Comparison of ENCODE assay signal across 16 mouse cellular contexts in genomic region chr10:80177441-80178279, GRCm38 (mm10). TPM values are rescaled to one million over a fixed set of nuclear protein-coding genes. Genes with fewer than 3 reads are reported as not detected.
DNase-seq lines count a peak whose midpoint lies in the region; ATAC-seq lines count a peak whose summit lies in the region.
"Had no signal": no experiment of that assay in that cellular context is flagged by ENCODE, and none has a peak within 500 bp of the region (broad histone marks: within the 10 kb centered on the region; RNA-seq: fewer than 3 reads in every experiment).

No protein-coding gene starts in this region.

- DNase-seq in forebrain, embryonic 14.5 days (ENCODE audit: low spot score) = no peak
- DNase-seq in hindbrain, embryonic 14.5 days (ENCODE audit: low spot score) = no peak
- peak; percentile 48 for DNase-seq in NIH3T3 (ENCODE audit: low read depth)
- no peak for DNase-seq in left cerebral cortex, adult 9 months (ENCODE audit: low spot score in 2 of 2)
- no peak for DNase-seq in embryo, embryonic 9.5 days (ENCODE audit: extremely low spot score)
- DNase-seq: cerebellum, adult 2 months; gastrocnemius, postnatal 14 days; liver, embryonic 13.5 days; lung, postnatal 10 days had no signal

- H3K4me1 ChIP-seq in forebrain, embryonic 14.5 days (ENCODE audit: control insufficient read depth, insufficient read depth, low read length) = peaks cover 13% of the 10 kb centered on the region
- peaks cover 50% of the 10 kb centered on the region for H3K4me1 ChIP-seq in forebrain, embryonic 15.5 days
- peaks cover 57% of the 10 kb centered on the region for H3K4me1 ChIP-seq in hindbrain, embryonic 13.5 days (replicated peaks)
- peaks cover 27% of the 10 kb centered on the region for H3K4me1 ChIP-seq in hindbrain, embryonic 14.5 days (replicated peaks; ENCODE audit: control insufficient read depth, insufficient read depth, low read length)
- peaks cover 56% of the 10 kb centered on the region for H3K4me1 ChIP-seq in midbrain, embryonic 12.5 days

- no peak overlapping the region for H3K4me3 ChIP-seq in forebrain, embryonic 14.5 days (ENCODE audit: low read depth, low read length)
- no peak overlapping the region for H3K4me3 ChIP-seq in forebrain, embryonic 15.5 days
- H3K4me3 ChIP-seq in hindbrain, embryonic 13.5 days = no peak overlapping the region
- no peak overlapping the region for H3K4me3 ChIP-seq in hindbrain, embryonic 14.5 days (replicated peaks; ENCODE audit: low read length)
- H3K4me3 ChIP-seq in midbrain, embryonic 12.5 days = no peak overlapping the region
- H3K4me3 ChIP-seq: forebrain, embryonic 12.5 days; liver, embryonic 13.5 days; stomach, embryonic 15.5 days had no signal

- ATAC-seq in forebrain, embryonic 14.5 days = no peak
- no peak for ATAC-seq in forebrain, embryonic 15.5 days (replicated peaks)
- no peak for ATAC-seq in hindbrain, embryonic 13.5 days (ENCODE audit: low FRiP score)
- ATAC-seq in hindbrain, embryonic 14.5 days (ENCODE audit: low FRiP score) = no peak
- ATAC-seq in midbrain, embryonic 12.5 days (ENCODE audit: low FRiP score, low read depth) = no peak
- ATAC-seq: inflammation-experienced regulatory T-cells, adult 6 months had no signal

- 63% methylated on average over 7 of the region's 7 CpGs for WGBS in forebrain, embryonic 14.5 days
- 63% methylated on average over 7 of the region's 7 CpGs for WGBS in forebrain, embryonic 15.5 days
- WGBS in hindbrain, embryonic 13.5 days = 47% methylated on average over 7 of the region's 7 CpGs
- WGBS in hindbrain, embryonic 14.5 days = 47% methylated on average over 7 of the region's 7 CpGs
- WGBS in midbrain, embryonic 12.5 days = 41% methylated on average over 7 of the region's 7 CpGs

- H3K36me3 ChIP-seq in forebrain, embryonic 14.5 days (ENCODE audit: control insufficient read depth, insufficient read depth, low read length) = peaks cover 9% of the 10 kb centered on the region; the same call in 1 of the 2 replicates
- H3K36me3 ChIP-seq in forebrain, embryonic 15.5 days = no peaks in the 10 kb centered on the region
- peaks cover 12% of the 10 kb centered on the region for H3K36me3 ChIP-seq in hindbrain, embryonic 13.5 days
- no peaks in the 10 kb centered on the region for H3K36me3 ChIP-seq in hindbrain, embryonic 14.5 days (replicated peaks; ENCODE audit: control insufficient read depth, insufficient read depth)
- H3K36me3 ChIP-seq in midbrain, embryonic 12.5 days = peaks cover 12% of the 10 kb centered on the region
- H3K36me3 ChIP-seq: forebrain, embryonic 12.5 days; liver, embryonic 13.5 days; stomach, embryonic 15.5 days had no signal

- no peak overlapping the region for H3K4me2 ChIP-seq in forebrain, embryonic 14.5 days (ENCODE audit: low read length)
- no peak overlapping the region for H3K4me2 ChIP-seq in forebrain, embryonic 15.5 days (replicated peaks)
- H3K4me2 ChIP-seq in hindbrain, embryonic 13.5 days = no peak overlapping the region
- no peak overlapping the region for H3K4me2 ChIP-seq in hindbrain, embryonic 14.5 days (replicated peaks)
- H3K4me2 ChIP-seq in midbrain, embryonic 12.5 days (replicated peaks) = 0 out of 2 replicates have a peak overlapping the region, but pooled peaks have one; percentile 4
- H3K4me2 ChIP-seq: embryonic facial prominence, embryonic 12.5 days; forebrain, embryonic 12.5 days; liver, embryonic 13.5 days; stomach, embryonic 15.5 days had no signal

- H3K27me3 ChIP-seq in forebrain, embryonic 14.5 days (replicated peaks; ENCODE audit: control insufficient read depth, insufficient read depth, low read length) = no peaks in the 10 kb centered on the region
- H3K27me3 ChIP-seq in forebrain, embryonic 15.5 days = no peaks in the 10 kb centered on the region
- no peaks in the 10 kb centered on the region for H3K27me3 ChIP-seq in hindbrain, embryonic 13.5 days
- H3K27me3 ChIP-seq in hindbrain, embryonic 14.5 days (ENCODE audit: control insufficient read depth, insufficient read depth, low read length) = no peaks in the 10 kb centered on the region
- H3K27me3 ChIP-seq in midbrain, embryonic 12.5 days = 0 out of 2 replicates have a peak, but pooled peaks cover 3% of the 10 kb centered on the region
- H3K27me3 ChIP-seq: embryonic facial prominence, embryonic 12.5 days; forebrain, embryonic 12.5 days; stomach, embryonic 15.5 days had no signal

- H3K9me3 ChIP-seq in forebrain, embryonic 14.5 days (replicated peaks; ENCODE audit: control insufficient read depth, low read length) = no peaks in the 10 kb centered on the region
- no peaks in the 10 kb centered on the region for H3K9me3 ChIP-seq in forebrain, embryonic 15.5 days
- H3K9me3 ChIP-seq in hindbrain, embryonic 13.5 days = no peaks in the 10 kb centered on the region
- no peaks in the 10 kb centered on the region for H3K9me3 ChIP-seq in hindbrain, embryonic 14.5 days (ENCODE audit: control insufficient read depth, low read length)
- H3K9me3 ChIP-seq in midbrain, embryonic 12.5 days = no peaks in the 10 kb centered on the region
- H3K9me3 ChIP-seq: embryonic facial prominence, embryonic 12.5 days; forebrain, embryonic 12.5 days; liver, embryonic 13.5 days; stomach, embryonic 15.5 days had no signal

- H3K9ac ChIP-seq in forebrain, embryonic 14.5 days (ENCODE audit: low read length) = peak overlapping the region; percentile 3; the same call in 1 of the 2 replicates
- H3K9ac ChIP-seq in forebrain, embryonic 15.5 days (replicated peaks) = no peak overlapping the region
- peak overlapping the region; percentile 39; the same call in 1 of the 2 replicates for H3K9ac ChIP-seq in hindbrain, embryonic 13.5 days
- no peak overlapping the region for H3K9ac ChIP-seq in hindbrain, embryonic 14.5 days
- no peak overlapping the region; the same call in 1 of the 2 replicates for H3K9ac ChIP-seq in midbrain, embryonic 12.5 days (replicated peaks)
- H3K9ac ChIP-seq: embryonic facial prominence, embryonic 12.5 days; liver, embryonic 13.5 days; stomach, embryonic 15.5 days had no signal

- no peak overlapping the region for H3K27ac ChIP-seq in forebrain, embryonic 14.5 days (ENCODE audit: low read depth, low read length)
- no peak overlapping the region; the same call in 1 of the 2 replicates for H3K27ac ChIP-seq in forebrain, embryonic 15.5 days (replicated peaks)
- H3K27ac ChIP-seq in hindbrain, embryonic 13.5 days = no peak overlapping the region
- no peak overlapping the region for H3K27ac ChIP-seq in hindbrain, embryonic 14.5 days
- peak overlapping the region; percentile 91 for H3K27ac ChIP-seq in midbrain, embryonic 12.5 days (replicated peaks)
- H3K27ac ChIP-seq: embryonic facial prominence, embryonic 12.5 days; liver, embryonic 13.5 days; stomach, embryonic 15.5 days had no signal

RNA-seq across cellular contexts. Expression of gene Efna2, which starts 1.6 kb away (rescaled TPM):
- 14.5 and 20.6 TPM in 2 replicates for polyA plus RNA-seq in forebrain, embryonic 14.5 days (2014; fragmentation: Nextera tagmentation; extraction: Ambion mirVana)
- 35.8 and 36.5 TPM in 2 replicates for polyA plus RNA-seq in forebrain, embryonic 15.5 days (2015; fragmentation: Nextera tagmentation; extraction: Ambion mirVana)
- 18.8 and 21.4 TPM in 2 replicates for polyA plus RNA-seq in hindbrain, embryonic 13.5 days (2015; fragmentation: Nextera tagmentation; extraction: Ambion mirVana)
- polyA plus RNA-seq in hindbrain, embryonic 14.5 days (2014; fragmentation: Nextera tagmentation; extraction: Ambion mirVana) = 25.9 and 26.2 TPM in 2 replicates
- polyA plus RNA-seq in midbrain, embryonic 12.5 days (2016; fragmentation: Nextera tagmentation; extraction: Ambion mirVana) = 114 and 127 TPM in 2 replicates
- polyA plus RNA-seq: inflammation-experienced regulatory T-cells, adult 6 months had no signal

RNA-seq across cellular contexts. Expression of gene 1600002K03Rik, which starts 4.9 kb away (rescaled TPM):
- polyA plus RNA-seq in forebrain, embryonic 14.5 days (2014; fragmentation: Nextera tagmentation; extraction: Ambion mirVana) = 7.2 and 9.0 TPM in 2 replicates
- polyA plus RNA-seq in forebrain, embryonic 15.5 days (2015; fragmentation: Nextera tagmentation; extraction: Ambion mirVana) = 9.7 and 12.7 TPM in 2 replicates
- polyA plus RNA-seq in hindbrain, embryonic 13.5 days (2015; fragmentation: Nextera tagmentation; extraction: Ambion mirVana) = 11.9 and 14.1 TPM in 2 replicates
- 7.0 and 7.7 TPM in 2 replicates for polyA plus RNA-seq in hindbrain, embryonic 14.5 days (2014; fragmentation: Nextera tagmentation; extraction: Ambion mirVana)
- 12.9 and 13.6 TPM in 2 replicates for polyA plus RNA-seq in midbrain, embryonic 12.5 days (2016; fragmentation: Nextera tagmentation; extraction: Ambion mirVana)

RNA-seq across cellular contexts. Expression of gene Cirbp, which starts 11.9 kb away (rescaled TPM):
- polyA plus RNA-seq in forebrain, embryonic 14.5 days (2014; fragmentation: Nextera tagmentation; extraction: Ambion mirVana) = 239 and 266 TPM in 2 replicates
- 350 and 358 TPM in 2 replicates for polyA plus RNA-seq in forebrain, embryonic 15.5 days (2015; fragmentation: Nextera tagmentation; extraction: Ambion mirVana)
- polyA plus RNA-seq in hindbrain, embryonic 13.5 days (2015; fragmentation: Nextera tagmentation; extraction: Ambion mirVana) = 364 and 409 TPM in 2 replicates
- 203 and 252 TPM in 2 replicates for polyA plus RNA-seq in hindbrain, embryonic 14.5 days (2014; fragmentation: Nextera tagmentation; extraction: Ambion mirVana)
- polyA plus RNA-seq in midbrain, embryonic 12.5 days (2016; fragmentation: Nextera tagmentation; extraction: Ambion mirVana) = 227 and 233 TPM in 2 replicates

RNA-seq across cellular contexts. Expression of gene Midn, which starts 29.6 kb away (rescaled TPM):
- polyA plus RNA-seq in forebrain, embryonic 14.5 days (2014; fragmentation: Nextera tagmentation; extraction: Ambion mirVana) = 67.0 and 73.6 TPM in 2 replicates
- 33.0 and 34.9 TPM in 2 replicates for polyA plus RNA-seq in forebrain, embryonic 15.5 days (2015; fragmentation: Nextera tagmentation; extraction: Ambion mirVana)
- 32.4 and 34.7 TPM in 2 replicates for polyA plus RNA-seq in hindbrain, embryonic 13.5 days (2015; fragmentation: Nextera tagmentation; extraction: Ambion mirVana)
- 44.1 and 54.4 TPM in 2 replicates for polyA plus RNA-seq in hindbrain, embryonic 14.5 days (2014; fragmentation: Nextera tagmentation; extraction: Ambion mirVana)
- polyA plus RNA-seq in midbrain, embryonic 12.5 days (2016; fragmentation: Nextera tagmentation; extraction: Ambion mirVana) = 41.7 and 46.4 TPM in 2 replicates

RNA-seq across cellular contexts. Expression of gene Cbarp, which starts 37.0 kb away (rescaled TPM):
- polyA plus RNA-seq in forebrain, embryonic 14.5 days (2014; fragmentation: Nextera tagmentation; extraction: Ambion mirVana) = 41.0 and 42.4 TPM in 2 replicates
- 29.7 and 39.5 TPM in 2 replicates for polyA plus RNA-seq in forebrain, embryonic 15.5 days (2015; fragmentation: Nextera tagmentation; extraction: Ambion mirVana)
- 57.4 and 59.2 TPM in 2 replicates for polyA plus RNA-seq in hindbrain, embryonic 13.5 days (2015; fragmentation: Nextera tagmentation; extraction: Ambion mirVana)
- 93.4 and 96.4 TPM in 2 replicates for polyA plus RNA-seq in hindbrain, embryonic 14.5 days (2014; fragmentation: Nextera tagmentation; extraction: Ambion mirVana)
- 19.3 and 20.0 TPM in 2 replicates for polyA plus RNA-seq in midbrain, embryonic 12.5 days (2016; fragmentation: Nextera tagmentation; extraction: Ambion mirVana)

Comparison
In these comparisons a context has a peak if more than half of its experiments do, and no peak if none do; other contexts are left out.
1. H3K9ac ChIP-seq: peak in forebrain, embryonic 14.5 days (single experiment) and hindbrain, embryonic 13.5 days (single experiment); none in forebrain, embryonic 15.5 days (single experiment), hindbrain, embryonic 14.5 days (single experiment) and midbrain, embryonic 12.5 days (single experiment).